Mouse (Mus musculus): ENCODE results near the gene Tmpo. TPM values are rescaled to one million over a fixed set of nuclear protein-coding genes. Genes with fewer than 3 reads are reported as not detected.

Gene Tmpo
- polyA plus RNA-seq, 1 experiment, result 385 TPM

DNA sequence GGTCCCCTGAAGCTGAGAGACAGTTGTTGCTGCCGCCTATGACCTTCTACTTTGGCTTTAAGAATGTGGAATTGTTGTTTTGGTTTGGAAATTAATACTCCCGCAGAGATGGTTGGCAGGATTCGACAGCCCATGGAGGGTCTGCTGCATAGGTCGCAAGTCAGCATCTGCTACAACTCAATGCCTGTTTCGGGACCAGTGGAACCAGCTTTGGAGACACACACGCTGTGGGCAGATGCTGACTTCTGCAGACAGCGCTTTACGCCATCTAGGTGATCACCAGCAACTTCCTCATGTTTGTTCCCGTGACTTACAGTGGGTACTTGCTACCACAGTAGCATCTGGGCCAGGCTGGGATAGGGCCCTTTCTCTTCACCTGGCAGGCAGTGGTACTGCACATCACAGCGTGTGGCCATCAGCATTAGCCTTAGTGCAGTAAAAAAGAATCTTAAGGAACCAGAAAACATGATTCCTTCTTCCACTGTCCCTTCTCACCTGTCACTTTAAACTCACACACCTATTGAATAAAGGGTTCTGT, 38.4 kb downstream of the Tmpo start:
- TF ChIP-seq GATA1 (IDR thresholded peaks at IDR 0.05; ENCODE audit: low read length), result no peak

- no peak for TF ChIP-seq GATA1 (IDR thresholded peaks at IDR 0.05; ENCODE audit: low read length)
These were observed 39.6 kb downstream of the Tmpo start for GRCm38 (mm10) chr10:91141564-91141963.

- no peak for TF ChIP-seq GATA1 (IDR thresholded peaks at IDR 0.05; ENCODE audit: low read length)
These were observed 41.9 kb downstream of the Tmpo start for GRCm38 (mm10) chr10:91139148-91139766.

GRCm38 (mm10) chr10:91138317-91138716, 42.8 kb downstream of the Tmpo start:
- no peak for TF ChIP-seq GATA1 (IDR thresholded peaks at IDR 0.05; ENCODE audit: low read length)

DNA sequence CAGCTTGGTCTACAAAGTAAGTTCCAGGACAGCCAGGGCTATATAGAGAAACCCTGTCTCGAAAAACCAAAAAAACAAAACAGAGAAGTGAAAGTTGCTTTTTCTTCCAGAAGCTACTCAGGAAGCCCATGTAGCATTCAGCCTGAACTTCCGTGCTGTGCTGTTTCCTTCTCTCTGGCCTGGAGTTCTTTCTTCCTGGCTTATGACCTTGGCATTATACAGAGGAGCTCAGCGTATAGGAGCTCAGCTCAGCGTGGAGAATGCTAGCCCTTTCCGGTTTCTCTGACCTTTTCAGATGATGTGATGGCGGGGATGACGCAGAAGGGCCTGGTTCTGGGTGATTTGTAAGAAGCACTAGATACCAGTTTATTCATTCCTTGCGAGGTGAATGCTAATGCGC, 43.7 kb downstream of the Tmpo start:
- TF ChIP-seq GATA1 (IDR thresholded peaks at IDR 0.05; ENCODE audit: low read length), result no peak

DNA sequence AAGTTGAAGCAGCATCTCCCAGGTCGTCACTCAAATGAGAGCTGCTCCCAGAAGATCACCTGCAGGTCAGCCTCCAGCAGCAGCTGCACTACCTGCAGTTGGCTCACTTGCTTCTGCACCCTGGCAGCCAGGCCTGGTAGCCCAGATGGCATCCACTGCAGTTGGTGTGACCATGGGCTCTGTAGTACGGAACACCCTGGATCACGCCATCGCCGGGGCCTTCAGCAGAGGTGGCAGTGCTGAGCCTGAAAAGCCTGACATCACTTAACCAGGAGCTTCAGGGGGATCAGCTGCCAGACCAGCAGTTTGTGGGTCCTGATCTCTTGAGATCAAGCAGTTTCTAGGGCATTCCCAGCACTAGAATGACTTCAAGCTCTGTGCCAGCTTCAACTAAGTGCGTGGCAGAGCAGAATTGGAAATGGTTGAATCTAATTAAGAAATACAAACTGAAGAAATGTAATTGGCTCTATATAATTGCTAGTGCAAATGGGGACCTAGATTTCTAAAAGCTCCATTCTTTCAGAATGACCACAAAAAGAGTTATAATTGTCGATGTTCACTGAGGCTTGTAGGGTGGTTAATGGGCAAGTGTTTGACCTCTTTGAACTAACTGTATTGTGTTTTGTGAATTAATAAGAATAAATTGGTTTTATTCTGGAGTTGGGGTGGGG, 45.7 kb downstream of the Tmpo start:
- TF ChIP-seq GATA1 (IDR thresholded peaks at IDR 0.05; ENCODE audit: low read length), result no peak

DNA sequence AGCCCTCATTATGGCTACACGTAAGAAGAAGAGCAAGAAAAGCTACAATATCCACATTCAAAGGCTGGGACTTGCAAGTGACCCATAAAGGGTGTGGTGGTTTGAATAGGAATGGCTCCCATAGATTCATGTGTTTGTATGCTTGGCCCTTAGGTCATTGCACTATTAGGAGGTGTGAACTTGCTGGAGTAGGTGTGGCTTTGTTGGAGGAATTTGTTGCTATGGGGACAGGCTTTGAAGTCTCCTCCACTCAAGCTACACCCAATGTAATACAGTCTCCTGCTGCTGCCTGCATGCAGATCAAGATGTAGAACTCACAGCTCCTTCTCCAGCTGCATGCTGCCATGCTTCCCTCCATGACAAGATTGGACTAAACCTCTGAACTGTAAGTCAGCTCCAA, 49.5 kb downstream of the Tmpo start:
- TF ChIP-seq GATA1 (IDR thresholded peaks at IDR 0.05; ENCODE audit: low read length), result no peak

- no peak for TF ChIP-seq GATA1 (IDR thresholded peaks at IDR 0.05; ENCODE audit: low read length)
These were observed 50.3 kb downstream of the Tmpo start for GRCm38 (mm10) chr10:91130792-91131191.

GRCm38 (mm10) chr10:91128551-91129160, 52.5 kb downstream of the Tmpo start:
- TF ChIP-seq GATA1 (IDR thresholded peaks at IDR 0.05; ENCODE audit: low read length), result no peak

DNA sequence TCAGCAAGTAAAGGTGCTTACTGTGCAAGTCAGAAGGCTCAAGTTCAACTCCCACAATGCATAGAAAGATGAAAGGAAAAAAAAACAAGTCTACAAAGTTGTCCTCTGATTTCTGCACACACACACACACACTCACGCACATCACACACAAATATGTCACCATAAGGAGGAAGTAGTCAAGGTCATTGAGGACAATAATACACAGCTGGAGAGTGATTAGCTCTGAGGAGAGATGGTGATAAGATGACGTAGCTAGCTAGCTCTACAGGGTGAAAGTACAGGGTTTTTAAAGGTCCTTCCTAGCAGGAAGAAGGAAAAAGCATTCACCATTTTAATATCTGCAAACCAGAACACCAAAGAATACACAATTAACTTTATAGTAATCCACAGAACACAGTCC, 53.7 kb downstream of the Tmpo start:
- no peak for TF ChIP-seq GATA1 (IDR thresholded peaks at IDR 0.05; ENCODE audit: low read length)

DNA sequence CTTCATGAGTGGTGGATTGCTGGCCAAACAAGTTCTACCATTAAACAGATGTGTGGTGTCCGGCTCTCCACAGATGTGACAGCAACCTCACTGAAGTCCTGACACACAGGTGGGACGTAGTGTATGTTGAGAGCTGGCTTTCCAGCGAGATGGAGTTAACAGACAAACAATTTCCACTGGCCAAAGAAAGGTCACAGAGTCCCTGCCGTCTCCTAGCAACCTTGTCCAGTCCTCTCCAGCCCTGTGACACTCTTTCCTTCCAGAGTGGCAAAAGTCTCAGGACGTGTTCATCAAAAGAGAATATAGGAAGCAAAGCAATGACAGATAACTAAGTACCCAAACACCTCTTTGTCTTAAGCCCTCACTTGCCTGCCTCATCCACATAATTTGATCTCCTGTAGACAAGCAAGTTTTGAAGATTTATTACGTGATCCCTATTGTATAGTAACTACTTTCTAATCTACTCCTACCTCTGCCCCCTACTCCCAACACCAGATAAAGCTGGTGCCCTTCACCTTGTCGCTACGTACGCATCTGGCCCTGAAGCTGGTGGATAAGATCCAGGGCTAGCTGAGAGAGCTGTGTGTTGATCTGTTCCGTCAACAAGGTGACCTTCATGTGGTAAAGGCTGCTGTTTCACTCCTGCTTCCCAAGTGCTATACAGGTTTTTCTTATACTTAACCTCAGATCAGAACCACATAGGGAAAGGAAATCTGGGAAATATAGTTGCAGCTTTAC, 54.3 kb downstream of the Tmpo start:
- no peak for TF ChIP-seq GATA1 (IDR thresholded peaks at IDR 0.05; ENCODE audit: low read length)

DNA sequence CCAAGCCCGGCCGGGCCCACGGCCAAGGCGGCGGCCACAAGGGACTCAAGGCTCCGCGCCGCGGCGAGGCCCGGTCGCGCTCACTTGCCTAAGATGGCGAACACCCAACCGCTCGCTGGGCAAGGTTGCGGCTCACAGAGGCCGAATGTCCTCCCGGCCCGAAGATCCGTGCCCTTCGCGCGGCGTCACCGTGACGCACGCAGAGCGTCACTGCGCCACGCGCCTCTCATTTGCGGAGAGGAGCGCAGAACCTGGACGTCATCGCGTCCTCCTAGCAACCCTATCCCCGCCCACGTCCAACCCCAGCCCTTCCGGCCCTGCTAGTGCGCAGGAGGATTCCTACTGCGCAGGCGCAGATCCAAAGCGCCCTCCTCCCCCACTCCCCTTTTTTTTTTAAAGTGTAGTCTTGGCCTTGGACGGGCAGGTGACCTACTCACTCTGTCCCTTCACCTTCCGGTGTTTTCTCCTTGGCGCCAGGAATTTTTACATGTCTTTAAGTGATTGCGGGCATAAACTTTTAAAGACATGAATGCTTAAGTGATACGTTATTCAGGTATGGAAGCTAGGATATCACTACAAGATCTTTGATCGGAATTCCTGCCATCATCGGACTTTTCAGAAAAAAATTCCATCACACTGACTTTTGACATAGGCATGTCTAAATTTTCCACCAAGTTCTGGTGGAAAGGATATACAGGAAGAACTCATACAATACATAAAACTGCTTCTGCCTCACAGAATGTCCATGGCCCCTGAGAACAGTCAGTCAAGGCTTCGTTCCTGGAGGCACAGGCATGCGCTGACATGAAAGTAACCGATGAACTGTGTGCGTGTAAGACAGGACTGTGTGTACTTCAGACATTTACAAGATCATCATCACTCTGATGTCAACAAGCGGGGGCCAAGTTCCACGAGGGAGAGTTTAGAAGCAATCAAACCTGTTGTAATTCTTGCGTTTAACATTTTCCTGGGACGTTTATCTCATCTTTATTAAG, 57.0 kb downstream of the Tmpo start, which contains the start of gene Slc25a3:
Gene Slc25a3 (minus strand): TSS at position 232 of the 995 bp plus-strand sequence.
- TF ChIP-seq GATA1 (IDR thresholded peaks at IDR 0.05; ENCODE audit: low read length), result no peak

GRCm38 (mm10) chr10:91123281-91123827, 57.8 kb downstream of the Tmpo start:
- TF ChIP-seq GATA1 (IDR thresholded peaks at IDR 0.05; ENCODE audit: low read length), result no peak

DNA sequence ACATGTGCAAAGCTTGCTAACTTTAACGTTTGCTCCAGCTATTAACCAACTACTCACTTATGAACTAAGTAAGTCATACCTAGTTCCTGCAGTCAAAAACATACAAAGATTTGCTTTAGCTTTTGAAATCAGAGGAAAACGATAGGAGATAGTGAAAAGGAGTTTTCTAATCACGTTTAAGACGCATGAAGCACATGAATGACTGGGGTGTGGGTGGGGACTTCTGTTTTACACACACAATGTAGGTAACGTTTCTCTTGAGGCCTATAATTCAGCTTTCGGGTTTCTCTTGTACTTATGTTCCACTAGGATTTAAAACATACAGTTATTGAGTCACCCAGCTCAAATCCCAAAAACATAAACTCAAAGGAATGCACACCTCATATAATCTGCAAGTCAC, 58.5 kb downstream of the Tmpo start:
- TF ChIP-seq GATA1 (IDR thresholded peaks at IDR 0.05; ENCODE audit: low read length), result no peak

Data from G1E-ER4 (cell line).